Mouse (Mus musculus) erythroid progenitor cell, adult 5-6 weeks (primary cell): ENCODE data around the gene S1pr4. TPM values are rescaled to one million over a fixed set of nuclear protein-coding genes. Genes with fewer than 3 reads are reported as not detected.
A peak's percentile ranks its signal among the peaks of the same experiment; 100 is the strongest.

Experiments used
- ATAC-seq: replicated peaks from 2 replicates; pipeline ENCODE4 v1.8.0; 2016; ENCODE audit warnings: moderate number of reproducible peaks, mild to moderate bottlenecking, moderate TSS enrichment, inconsistent platforms; ENCODE audit not compliant: poor library complexity, low FRiP score, severe bottlenecking
- total RNA-seq, 2 experiments: library from RNA; stranded (forward) in 1 of 2; stranded (reverse) in 1 of 2; fragments of 150-400 nt in 1 of 2; fragments of 186-747, 209-891 nt in 1 of 2; gene quantifications; 2 replicates each; pipeline versions ENCODE4 v1.2.3 to v1.2.4; 2015 to 2017; ENCODE audit warnings: low replicate concordance in 2 of 2

S1pr4 gene
- total RNA-seq, 2 experiments from 2014 or later: 2.3 to 5.4 TPM

DNA sequence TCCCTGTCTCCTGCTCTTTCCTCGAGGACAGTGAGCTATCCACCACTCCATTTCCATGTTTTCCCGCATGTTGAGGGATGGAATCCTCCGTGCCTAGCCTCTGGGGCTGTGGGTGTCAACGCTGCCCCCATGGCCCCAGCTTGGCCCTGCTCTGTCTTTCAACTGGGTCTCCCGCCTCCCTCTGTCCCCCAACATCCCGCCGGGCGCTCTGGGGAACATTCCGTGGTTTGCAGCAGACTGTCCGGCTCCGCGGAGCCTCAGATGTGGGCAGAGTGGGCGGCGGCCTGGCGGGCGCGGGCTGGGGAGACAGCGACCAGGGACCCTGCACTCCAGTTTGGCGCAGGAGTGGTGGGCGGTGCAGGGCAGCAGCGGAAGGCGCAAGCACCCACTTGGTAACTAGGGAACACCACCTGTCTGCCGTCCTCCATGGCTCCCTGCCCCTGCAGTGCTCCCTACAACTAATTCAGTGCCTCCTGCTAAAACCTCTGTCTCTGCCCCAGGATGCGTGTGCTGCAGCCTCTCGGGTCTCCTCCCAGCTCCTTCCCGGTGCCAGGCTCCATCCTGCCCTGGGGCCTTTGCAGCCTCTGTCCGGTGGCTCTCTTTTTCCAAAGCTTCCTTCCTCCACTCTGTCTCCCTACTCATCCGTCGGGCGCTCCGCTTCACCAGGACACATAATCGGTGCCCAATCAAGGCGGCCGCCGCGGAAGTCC lies 47.5 kb downstream of the S1pr4 start:
- no peak for ATAC-seq

DNA sequence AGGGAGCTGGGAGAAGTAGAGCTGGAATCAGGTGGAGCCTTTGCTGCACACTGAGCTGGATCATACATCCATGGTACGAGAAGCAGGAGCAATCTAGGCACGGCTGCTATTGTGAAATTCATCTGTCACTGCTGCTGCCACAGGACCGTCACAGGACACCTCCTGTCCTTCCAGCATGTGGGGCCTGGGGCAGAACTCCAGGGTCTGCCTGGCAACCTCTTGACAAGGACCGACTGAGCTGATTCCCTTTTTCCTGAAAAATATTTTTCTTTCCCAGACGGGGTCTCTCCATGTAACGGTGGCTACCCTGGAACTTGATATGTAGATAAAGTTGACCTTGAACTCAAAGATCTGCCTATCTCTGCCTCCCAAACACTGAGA lies 48.6 kb downstream of the S1pr4 start:
- no peak for ATAC-seq

DNA sequence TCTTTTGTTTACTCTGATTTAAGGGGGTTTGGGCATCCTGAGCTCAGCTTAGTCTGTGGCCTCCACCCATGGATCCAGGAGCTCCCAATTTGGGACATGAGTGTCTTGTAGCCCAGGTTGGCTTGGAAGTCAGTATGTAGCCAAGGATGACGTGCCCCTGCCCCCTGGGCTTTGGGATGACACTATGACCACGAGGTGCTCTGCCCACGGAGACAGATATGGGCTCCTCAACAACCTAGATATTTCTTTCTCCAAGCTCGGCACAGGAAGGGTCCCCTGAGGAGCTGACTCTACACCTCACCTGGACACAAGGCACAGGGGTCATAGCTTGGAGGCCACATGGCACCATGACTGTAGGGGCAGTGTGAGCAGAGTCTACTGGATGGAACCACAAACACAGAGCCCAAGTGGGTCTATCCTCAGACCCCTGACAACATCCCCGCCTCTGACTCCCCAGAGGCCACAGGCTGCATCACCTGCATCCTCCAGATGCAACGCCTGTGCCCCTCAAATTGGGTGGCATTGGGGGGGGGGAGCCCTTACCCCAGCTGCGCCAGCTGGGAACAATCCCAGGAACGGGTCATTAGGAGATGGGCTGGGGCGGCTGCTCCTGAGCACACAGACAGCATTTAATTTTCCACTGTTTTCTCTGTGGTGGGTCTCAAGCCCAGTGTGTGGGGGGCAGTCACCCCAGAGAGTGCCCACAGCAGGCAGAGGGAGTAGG lies 49.1 kb downstream of the S1pr4 start:
- ATAC-seq: no peak

GRCm38 (mm10) chr10:81450140-81450539 lies 49.8 kb downstream of the S1pr4 start:
- ATAC-seq: peak; percentile 87

Other genes starting within 250 kb of the S1pr4 start
- gene Matk, start 247.2 kb downstream of the S1pr4 start, total RNA-seq (2015; ENCODE audit: low replicate concordance): 1.7 and 2.2 TPM in 2 replicates
- 1.5 and 1.7 TPM in 2 replicates for gene Matk, start 247.2 kb downstream of the S1pr4 start, total RNA-seq (2017; ENCODE audit: low replicate concordance)
- 35.2 and 37.5 TPM in 2 replicates for gene Mrpl54, start 233.2 kb downstream of the S1pr4 start, total RNA-seq (2015; ENCODE audit: low replicate concordance)
- 20.0 and 23.0 TPM in 2 replicates for gene Mrpl54, start 233.2 kb downstream of the S1pr4 start, total RNA-seq (2017; ENCODE audit: low replicate concordance)
- not detected in 2 replicates for gene Apba3, start 233.2 kb downstream of the S1pr4 start, total RNA-seq (2015; ENCODE audit: low replicate concordance)
- 14.0 TPM in 1 of 2 replicates, not detected in the other for gene Apba3, start 233.2 kb downstream of the S1pr4 start, total RNA-seq (2017; ENCODE audit: low replicate concordance)
- gene Tjp3, start 208.6 kb downstream of the S1pr4 start, total RNA-seq (2015; ENCODE audit: low replicate concordance): 3.2 TPM in 1 of 2 replicates, not detected in the other
- gene Tjp3, start 208.6 kb downstream of the S1pr4 start, total RNA-seq (2017; ENCODE audit: low replicate concordance): 0.23 TPM in 1 of 2 replicates, not detected in the other
- gene Pip5k1c, start 207.2 kb downstream of the S1pr4 start, total RNA-seq (2015; ENCODE audit: low replicate concordance): 13.0 and 15.1 TPM in 2 replicates
- 9.9 and 14.7 TPM in 2 replicates for gene Pip5k1c, start 207.2 kb downstream of the S1pr4 start, total RNA-seq (2017; ENCODE audit: low replicate concordance)
- gene Cactin, start 179.0 kb downstream of the S1pr4 start, total RNA-seq (2015; ENCODE audit: low replicate concordance): 8.3 and 10.5 TPM in 2 replicates
- 24.7 and 47.1 TPM in 2 replicates for gene Cactin, start 179.0 kb downstream of the S1pr4 start, total RNA-seq (2017; ENCODE audit: low replicate concordance)
- not detected in 2 replicates for gene Tbxa2r, start 171.4 kb downstream of the S1pr4 start, total RNA-seq (2015; ENCODE audit: low replicate concordance)
- gene Tbxa2r, start 171.4 kb downstream of the S1pr4 start, total RNA-seq (2017; ENCODE audit: low replicate concordance): 0.90 TPM in 1 of 2 replicates, not detected in the other
- gene Gipc3, start 156.9 kb downstream of the S1pr4 start, total RNA-seq (2015; ENCODE audit: low replicate concordance): not detected in 2 replicates
- gene Gipc3, start 156.9 kb downstream of the S1pr4 start, total RNA-seq (2017; ENCODE audit: low replicate concordance): not detected in 2 replicates
- gene Hmg20b, start 149.7 kb downstream of the S1pr4 start, total RNA-seq (2015; ENCODE audit: low replicate concordance): 49.9 and 58.7 TPM in 2 replicates
- 18.1 and 24.4 TPM in 2 replicates for gene Hmg20b, start 149.7 kb downstream of the S1pr4 start, total RNA-seq (2017; ENCODE audit: low replicate concordance)
- 15.9 and 18.7 TPM in 2 replicates for gene Mfsd12, start 142.6 kb downstream of the S1pr4 start, total RNA-seq (2015; ENCODE audit: low replicate concordance)
- gene Mfsd12, start 142.6 kb downstream of the S1pr4 start, total RNA-seq (2017; ENCODE audit: low replicate concordance): 29.7 and 33.0 TPM in 2 replicates
- gene 4930404N11Rik, start 134.3 kb downstream of the S1pr4 start, total RNA-seq (2015; ENCODE audit: low replicate concordance): 5.4 and 15.1 TPM in 2 replicates
- 12.3 and 14.8 TPM in 2 replicates for gene 4930404N11Rik, start 134.3 kb downstream of the S1pr4 start, total RNA-seq (2017; ENCODE audit: low replicate concordance)
- gene Fzr1, start 121.6 kb downstream of the S1pr4 start, total RNA-seq (2015; ENCODE audit: low replicate concordance): 235 and 246 TPM in 2 replicates
- 247 and 266 TPM in 2 replicates for gene Fzr1, start 121.6 kb downstream of the S1pr4 start, total RNA-seq (2017; ENCODE audit: low replicate concordance)
- 8.8 TPM in 1 of 2 replicates, not detected in the other for gene Dohh, start 115.7 kb downstream of the S1pr4 start, total RNA-seq (2015; ENCODE audit: low replicate concordance)
- gene Dohh, start 115.7 kb downstream of the S1pr4 start, total RNA-seq (2017; ENCODE audit: low replicate concordance): 4.0 and 17.2 TPM in 2 replicates
- 2.1 and 4.3 TPM in 2 replicates for gene Gm48551, start 115.7 kb downstream of the S1pr4 start, total RNA-seq (2015; ENCODE audit: low replicate concordance)
- gene Gm48551, start 115.7 kb downstream of the S1pr4 start, total RNA-seq (2017; ENCODE audit: low replicate concordance): not detected in 2 replicates
- not detected in 2 replicates for gene Gm48552, start 111.1 kb downstream of the S1pr4 start, total RNA-seq (2015; ENCODE audit: low replicate concordance)
- gene Gm48552, start 111.1 kb downstream of the S1pr4 start, total RNA-seq (2017; ENCODE audit: low replicate concordance): not detected in 2 replicates
- 5.4 and 7.5 TPM in 2 replicates for gene Smim24, start 107.1 kb downstream of the S1pr4 start, total RNA-seq (2015; ENCODE audit: low replicate concordance)
- 4.2 TPM in 1 of 2 replicates, not detected in the other for gene Smim24, start 107.1 kb downstream of the S1pr4 start, total RNA-seq (2017; ENCODE audit: low replicate concordance)
- 10.1 and 15.1 TPM in 2 replicates for gene Nfic, start 44.5 kb downstream of the S1pr4 start, total RNA-seq (2015; ENCODE audit: low replicate concordance)
- gene Nfic, start 44.5 kb downstream of the S1pr4 start, total RNA-seq (2017; ENCODE audit: low replicate concordance): 0.45 and 0.90 TPM in 2 replicates
- not detected in 2 replicates for gene Celf5, start 17.4 kb downstream of the S1pr4 start, total RNA-seq (2015; ENCODE audit: low replicate concordance)
- gene Celf5, start 17.4 kb downstream of the S1pr4 start, total RNA-seq (2017; ENCODE audit: low replicate concordance): not detected in 2 replicates
- gene Ncln, start 3.7 kb downstream of the S1pr4 start, total RNA-seq (2015; ENCODE audit: low replicate concordance): 8.6 and 37.7 TPM in 2 replicates
- 8.7 and 27.1 TPM in 2 replicates for gene Ncln, start 3.7 kb downstream of the S1pr4 start, total RNA-seq (2017; ENCODE audit: low replicate concordance)
- gene Gna15, start 24.1 kb upstream of the S1pr4 start, total RNA-seq (2015; ENCODE audit: low replicate concordance): 1.4 TPM in 1 of 2 replicates, not detected in the other
- gene Gna15, start 24.1 kb upstream of the S1pr4 start, total RNA-seq (2017; ENCODE audit: low replicate concordance): 2.6 and 4.9 TPM in 2 replicates
- gene Gna11, start 45.1 kb upstream of the S1pr4 start, total RNA-seq (2015; ENCODE audit: low replicate concordance): 7.2 and 11.3 TPM in 2 replicates
- gene Gna11, start 45.1 kb upstream of the S1pr4 start, total RNA-seq (2017; ENCODE audit: low replicate concordance): 8.0 and 11.0 TPM in 2 replicates
- 103 and 116 TPM in 2 replicates for gene Aes, start 59.4 kb upstream of the S1pr4 start, total RNA-seq (2015; ENCODE audit: low replicate concordance)
- gene Aes, start 59.4 kb upstream of the S1pr4 start, total RNA-seq (2017; ENCODE audit: low replicate concordance): 44.2 and 47.5 TPM in 2 replicates
- not detected in 2 replicates for gene Tle2, start 74.4 kb upstream of the S1pr4 start, total RNA-seq (2015; ENCODE audit: low replicate concordance)
- not detected in 2 replicates for gene Tle2, start 74.4 kb upstream of the S1pr4 start, total RNA-seq (2017; ENCODE audit: low replicate concordance)
- gene Tle6, start 100.9 kb upstream of the S1pr4 start, total RNA-seq (2015; ENCODE audit: low replicate concordance): not detected in 2 replicates
- gene Tle6, start 100.9 kb upstream of the S1pr4 start, total RNA-seq (2017; ENCODE audit: low replicate concordance): 4.1 TPM in 1 of 2 replicates, not detected in the other
- gene BC025920, start 106.1 kb upstream of the S1pr4 start, total RNA-seq (2015; ENCODE audit: low replicate concordance): 2.2 TPM in 1 of 2 replicates, not detected in the other
- gene BC025920, start 106.1 kb upstream of the S1pr4 start, total RNA-seq (2017; ENCODE audit: low replicate concordance): 1.7 and 2.4 TPM in 2 replicates
- 5.4 and 7.2 TPM in 2 replicates for gene Sirt6, start 127.7 kb upstream of the S1pr4 start, total RNA-seq (2015; ENCODE audit: low replicate concordance)
- gene Sirt6, start 127.7 kb upstream of the S1pr4 start, total RNA-seq (2017; ENCODE audit: low replicate concordance): 0.23 and 1.3 TPM in 2 replicates
- not detected in 2 replicates for gene Ankrd24, start 128.4 kb upstream of the S1pr4 start, total RNA-seq (2015; ENCODE audit: low replicate concordance)
- not detected in 2 replicates for gene Ankrd24, start 128.4 kb upstream of the S1pr4 start, total RNA-seq (2017; ENCODE audit: low replicate concordance)
- gene Gm10778, start 148.9 kb upstream of the S1pr4 start, total RNA-seq (2015; ENCODE audit: low replicate concordance): not detected in 2 replicates
- gene Gm10778, start 148.9 kb upstream of the S1pr4 start, total RNA-seq (2017; ENCODE audit: low replicate concordance): 3.0 TPM in 1 of 2 replicates, not detected in the other
- gene Zfp433, start 204.7 kb upstream of the S1pr4 start, total RNA-seq (2015; ENCODE audit: low replicate concordance): 4.3 and 7.5 TPM in 2 replicates
- 11.2 and 12.0 TPM in 2 replicates for gene Zfp433, start 204.7 kb upstream of the S1pr4 start, total RNA-seq (2017; ENCODE audit: low replicate concordance)